Mouse (Mus musculus): ENCODE data around the gene Olfr767. TPM values are rescaled to one million over a fixed set of nuclear protein-coding genes. Genes with fewer than 3 reads are reported as not detected.

The Olfr767 gene
- polyA plus RNA-seq, 1 experiment from 2014 or later = not detected

DNA sequence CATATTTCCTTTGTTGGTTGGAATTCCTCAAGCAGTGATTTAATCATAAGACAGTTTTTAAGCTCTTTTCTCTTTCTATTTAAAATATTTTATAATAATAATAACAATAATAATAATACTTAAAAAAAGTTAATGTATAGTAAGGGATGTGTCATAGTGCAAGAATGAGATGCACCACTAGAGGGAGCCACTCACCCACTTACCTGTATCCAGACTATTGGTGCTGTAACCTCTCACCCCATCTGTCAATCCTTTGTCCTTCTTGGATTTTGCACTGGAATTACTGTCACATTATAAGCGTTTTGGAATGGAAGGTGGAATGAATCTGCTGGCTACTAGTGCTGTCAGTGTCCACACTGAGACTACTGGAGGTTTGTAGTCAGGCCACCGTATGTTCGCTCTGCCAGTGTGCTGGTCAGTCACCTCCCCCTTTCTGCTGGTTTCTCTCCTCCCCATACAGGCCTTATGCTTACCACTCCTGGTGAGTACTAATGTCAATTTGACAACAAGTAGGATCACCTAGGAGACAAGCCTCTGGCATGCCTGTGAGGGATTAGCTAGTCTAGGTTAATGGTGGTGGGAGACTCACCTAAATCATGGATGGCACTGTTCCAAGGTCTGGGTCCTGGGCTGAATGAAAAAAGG, 56.6 kb downstream of the Olfr767 start:
- Histone ChIP-seq H3K27ac (ENCODE audit: low read depth, low read length) (no peak overlapping the region), H3K4me1 (ENCODE audit: control insufficient read depth, insufficient read depth, low read length) (no peaks in the 10 kb centered on the region), H3K4me3 (ENCODE audit: low read depth, low read length) (no peak overlapping the region), H3K9me3 (ENCODE audit: control insufficient read depth, low read length) (no peaks in the 10 kb centered on the region), H3K4me2 (ENCODE audit: low read depth) (no peak overlapping the region), H3K36me3 (ENCODE audit: control insufficient read depth, insufficient read depth, low read length) (no peaks in the 10 kb centered on the region), H3K27me3 (ENCODE audit: control insufficient read depth, insufficient read depth, low read length) (no peaks in the 10 kb centered on the region), H3K9ac (ENCODE audit: low read length) (no peak overlapping the region)
- DNase-seq (ENCODE audit: low spot score) (peak; percentile 40), ATAC-seq (ENCODE audit: insufficient read depth, low FRiP score, low TSS enrichment) (peak; percentile 67)
- WGBS = 67% methylated on average over 3 of the region's 3 CpGs

Other genes starting within 250 kb of the Olfr767 start
- gene Gdf11, start 191.2 kb downstream of the Olfr767 start, polyA plus RNA-seq (2014; fragmentation: Nextera tagmentation; extraction: Ambion mirVana) = 16.4 and 17.7 TPM in 2 replicates
- gene Cd63, start 181.9 kb downstream of the Olfr767 start, polyA plus RNA-seq (2014; fragmentation: Nextera tagmentation; extraction: Ambion mirVana) = 192 and 208 TPM in 2 replicates
- 10.7 and 11.2 TPM in 2 replicates for gene Rdh5, start 160.0 kb downstream of the Olfr767 start, polyA plus RNA-seq (2014; fragmentation: Nextera tagmentation; extraction: Ambion mirVana)
- 215 and 227 TPM in 2 replicates for gene Bloc1s1, start 158.9 kb downstream of the Olfr767 start, polyA plus RNA-seq (2014; fragmentation: Nextera tagmentation; extraction: Ambion mirVana)
- gene Itga7, start 149.1 kb downstream of the Olfr767 start, polyA plus RNA-seq (2014; fragmentation: Nextera tagmentation; extraction: Ambion mirVana) = 4.2 and 4.5 TPM in 2 replicates
- gene Mettl7b, start 121.9 kb downstream of the Olfr767 start, polyA plus RNA-seq (2014; fragmentation: Nextera tagmentation; extraction: Ambion mirVana) = not detected in 2 replicates
- gene Olfr9, start 93.5 kb downstream of the Olfr767 start, polyA plus RNA-seq (2014; fragmentation: Nextera tagmentation; extraction: Ambion mirVana) = not detected in 2 replicates
- not detected in 2 replicates for gene Olfr763, start 72.1 kb downstream of the Olfr767 start, polyA plus RNA-seq (2014; fragmentation: Nextera tagmentation; extraction: Ambion mirVana)
- gene Olfr764-ps1, start 43.0 kb downstream of the Olfr767 start, polyA plus RNA-seq (2014; fragmentation: Nextera tagmentation; extraction: Ambion mirVana) = not detected in 2 replicates
- not detected in 2 replicates for gene Olfr765, start 32.9 kb downstream of the Olfr767 start, polyA plus RNA-seq (2014; fragmentation: Nextera tagmentation; extraction: Ambion mirVana)
- not detected in 2 replicates for gene Olfr766-ps1, start 13.9 kb downstream of the Olfr767 start, polyA plus RNA-seq (2014; fragmentation: Nextera tagmentation; extraction: Ambion mirVana)
- gene Olfr768, start 16.5 kb upstream of the Olfr767 start, polyA plus RNA-seq (2014; fragmentation: Nextera tagmentation; extraction: Ambion mirVana) = not detected in 2 replicates
- not detected in 2 replicates for gene Olfr769, start 35.0 kb upstream of the Olfr767 start, polyA plus RNA-seq (2014; fragmentation: Nextera tagmentation; extraction: Ambion mirVana)
- not detected in 2 replicates for gene Olfr770, start 56.1 kb upstream of the Olfr767 start, polyA plus RNA-seq (2014; fragmentation: Nextera tagmentation; extraction: Ambion mirVana)
- not detected in 2 replicates for gene Olfr771, start 81.8 kb upstream of the Olfr767 start, polyA plus RNA-seq (2014; fragmentation: Nextera tagmentation; extraction: Ambion mirVana)
- gene Olfr772, start 95.0 kb upstream of the Olfr767 start, polyA plus RNA-seq (2014; fragmentation: Nextera tagmentation; extraction: Ambion mirVana) = not detected in 2 replicates
- not detected in 2 replicates for gene Olfr773, start 104.5 kb upstream of the Olfr767 start, polyA plus RNA-seq (2014; fragmentation: Nextera tagmentation; extraction: Ambion mirVana)
- gene Olfr774, start 153.3 kb upstream of the Olfr767 start, polyA plus RNA-seq (2014; fragmentation: Nextera tagmentation; extraction: Ambion mirVana) = not detected in 2 replicates
- gene Olfr775, start 165.5 kb upstream of the Olfr767 start, polyA plus RNA-seq (2014; fragmentation: Nextera tagmentation; extraction: Ambion mirVana) = not detected in 2 replicates
- gene Olfr776, start 176.2 kb upstream of the Olfr767 start, polyA plus RNA-seq (2014; fragmentation: Nextera tagmentation; extraction: Ambion mirVana) = not detected in 2 replicates
- not detected in 2 replicates for gene Olfr777, start 188.6 kb upstream of the Olfr767 start, polyA plus RNA-seq (2014; fragmentation: Nextera tagmentation; extraction: Ambion mirVana)
- gene Olfr780, start 235.2 kb upstream of the Olfr767 start, polyA plus RNA-seq (2014; fragmentation: Nextera tagmentation; extraction: Ambion mirVana) = not detected in 2 replicates
- gene Olfr781, start 245.9 kb upstream of the Olfr767 start, polyA plus RNA-seq (2014; fragmentation: Nextera tagmentation; extraction: Ambion mirVana) = not detected in 2 replicates

Data from neural tube, embryonic 11.5 days (tissue).